Mouse (Mus musculus) stomach, postnatal 0 days (tissue): ENCODE data around the gene Thegl. TPM values are rescaled to one million over a fixed set of nuclear protein-coding genes. Genes with fewer than 3 reads are reported as not detected.

Experiments used
- ATAC-seq: fragments of 200-750 bp; cut with Nextera tagmentation; 2 replicates; pipeline ENCODE4 v1.8.0; 2017; ENCODE audit not compliant: low FRiP score, low TSS enrichment
- DNase-seq: peaks from one replicate; pipeline ENCODE4 v3.0.0-alpha.2; 2016; ENCODE audit warnings: low spot score
- H3K27ac ChIP-seq: fragments of 300-500 bp; sonication (generic); replicated peaks from 2 replicates; pipeline ENCODE4 v1.5.1; 2014; ENCODE audit warnings: mild to moderate bottlenecking, control low read depth
- H3K27me3 ChIP-seq: fragments of 300-500 bp; sonication (generic); 2 replicates; pipeline ENCODE4 v1.6.1; 2014; ENCODE audit warnings: low read length; ENCODE audit not compliant: control insufficient read depth, insufficient read depth
- H3K36me3 ChIP-seq: fragments of 300-500 bp; sonication (generic); 2 replicates; pipeline ENCODE4 v1.6.1; 2014; ENCODE audit warnings: low read length, mixed read lengths; ENCODE audit not compliant: control insufficient read depth, insufficient read depth
- H3K4me1 ChIP-seq: fragments of 300-500 bp; sonication (generic); replicated peaks from 2 replicates; pipeline ENCODE4 v1.6.1; 2014; ENCODE audit warnings: antibody characterized with exemption; ENCODE audit not compliant: control insufficient read depth, insufficient read depth
- H3K4me2 ChIP-seq: fragments of 300-500 bp; sonication (generic); replicated peaks from 2 replicates; pipeline ENCODE4 v1.6.1; 2014; ENCODE audit warnings: low read depth, mild to moderate bottlenecking, control low read depth, moderate library complexity
- H3K4me3 ChIP-seq: fragments of 300-500 bp; sonication (generic); 2 replicates; pipeline ENCODE4 v1.5.1; 2014; ENCODE audit warnings: low read depth, low read length, control low read depth
- H3K9ac ChIP-seq: fragments of 300-500 bp; sonication (generic); 2 replicates; pipeline ENCODE4 v1.6.1; 2014; ENCODE audit warnings: mild to moderate bottlenecking, low read length, control low read depth, mixed read lengths
- H3K9me3 ChIP-seq: fragments of 300-500 bp; sonication (generic); 2 replicates; pipeline ENCODE4 v1.6.1; 2016; ENCODE audit warnings: low read length; ENCODE audit not compliant: control insufficient read depth
- CTCF ChIP-seq: IDR thresholded peaks from 2 replicates; pipeline ENCODE4 v1.5.1; 2016; ENCODE audit warnings: antibody characterized with exemption, low read depth, mild to moderate bottlenecking, moderate library complexity
- EP300 ChIP-seq: optimal IDR thresholded peaks from 2 replicates; pipeline ENCODE3; 2016; ENCODE audit warnings: antibody characterized with exemption
- WGBS: fragments of 180-500 bp; shearing (Covaris S2); extraction: QIAGEN DNeasy Blood & Tissue Kit; methylation state at CpG from one replicate; pipeline ENCODE4 v1.1.7; 2014; 5-methylcytosine and 5-hydroxymethylcytosine counted together
- polyA plus RNA-seq: library from polyadenylated mRNA; unstranded; fragments of >200 nt; fragmentation: Nextera tagmentation; extraction: Ambion mirVana; gene quantifications from 2 replicates; pipeline ENCODE4 v1.2.1, GENCODE M21; 2015

Thegl gene
- polyA plus RNA-seq, 1 experiment from 2014 or later, result 0.08 TPM

DNA sequence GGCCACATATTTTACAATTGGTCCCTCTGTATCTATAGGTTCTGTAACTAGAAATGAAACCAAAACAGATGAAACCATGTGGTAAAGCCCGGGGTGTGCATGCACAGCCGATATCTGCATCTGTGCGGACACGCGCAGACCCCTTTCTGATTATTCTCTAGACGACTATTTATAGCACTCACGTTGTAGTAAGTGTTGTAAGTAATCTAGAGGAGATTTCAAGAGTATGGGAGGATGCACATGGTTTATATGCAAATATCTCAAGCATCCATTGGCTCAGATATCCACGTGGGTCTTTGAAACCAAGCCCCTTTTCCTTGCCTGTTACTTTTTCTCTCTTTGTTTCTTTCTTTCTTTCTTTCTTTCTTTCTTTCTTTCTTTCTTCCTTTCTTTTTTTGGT, 58.0 kb downstream of the Thegl start:
- Histone ChIP-seq H3K4me2 (no peak overlapping the region), H3K27ac (no peak overlapping the region), H3K9ac (no peak overlapping the region), H3K4me1 (no peaks in the 10 kb centered on the region), H3K27me3 (no peaks in the 10 kb centered on the region), H3K4me3 (no peak overlapping the region), H3K9me3 (no peaks in the 10 kb centered on the region), H3K36me3 (no peaks in the 10 kb centered on the region)
- TF ChIP-seq EP300 (no peak), CTCF (no peak)
- DNase-seq (no peak), ATAC-seq (no peak)
- WGBS, result 90% methylated on average over 8 of the region's 8 CpGs

DNA sequence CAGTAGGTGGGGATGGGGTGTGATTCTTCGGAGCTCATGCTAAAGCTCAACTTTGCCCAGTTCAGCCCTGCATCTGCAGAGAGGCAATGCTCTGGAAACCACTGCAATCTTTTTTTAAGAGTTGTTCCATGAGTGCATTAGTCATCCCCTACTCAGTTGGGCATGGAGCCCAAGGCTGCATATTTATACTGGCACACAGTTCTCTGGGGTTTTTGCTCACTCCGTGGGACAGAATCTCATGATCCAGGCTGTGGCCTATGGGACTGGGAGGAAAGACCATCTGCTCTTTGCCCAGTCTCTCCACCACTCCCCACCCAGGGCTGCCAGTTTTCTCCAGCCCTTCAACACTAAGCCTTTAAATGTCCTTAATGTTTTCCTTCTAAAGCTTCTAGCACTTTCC, 59.1 kb downstream of the Thegl start:
- H3K27ac ChIP-seq, result no peak overlapping the region
- H3K4me1 ChIP-seq, result no peaks in the 10 kb centered on the region
- no peak overlapping the region for H3K9ac ChIP-seq
- H3K27me3 ChIP-seq, result no peaks in the 10 kb centered on the region
- H3K4me2 ChIP-seq, result no peak overlapping the region
- DNase-seq (no peak), ATAC-seq (no peak)
- no peak for TF ChIP-seq EP300
- no peaks in the 10 kb centered on the region for H3K36me3 ChIP-seq
- H3K9me3 ChIP-seq, result no peaks in the 10 kb centered on the region
- 30% methylated on average over 2 of the region's 2 CpGs for WGBS
- no peak overlapping the region for H3K4me3 ChIP-seq

- H3K9me3 ChIP-seq, result no peaks in the 10 kb centered on the region
- H3K4me1 ChIP-seq, result no peaks in the 10 kb centered on the region
- ATAC-seq (no peak), DNase-seq (no peak)
- H3K27ac ChIP-seq, result no peak overlapping the region
- H3K4me2 ChIP-seq, result no peak overlapping the region
- WGBS, result 91% methylated on average over 4 of the region's 4 CpGs
- TF ChIP-seq CTCF (no peak), EP300 (no peak)
- H3K4me3 ChIP-seq, result no peak overlapping the region
- H3K36me3 ChIP-seq, result no peaks in the 10 kb centered on the region
- no peaks in the 10 kb centered on the region for H3K27me3 ChIP-seq
- H3K9ac ChIP-seq, result no peak overlapping the region
These were observed 60.1 kb downstream of the Thegl start for GRCm38 (mm10) chr5:77075951-77076350.

- H3K27ac ChIP-seq, result no peak overlapping the region
- TF ChIP-seq EP300 (no peak), CTCF (no peak)
- H3K4me3 ChIP-seq, result no peak overlapping the region
- H3K4me2 ChIP-seq, result no peak overlapping the region
- H3K36me3 ChIP-seq, result no peaks in the 10 kb centered on the region
- H3K9ac ChIP-seq, result no peak overlapping the region
- no peak for ATAC-seq
- no peaks in the 10 kb centered on the region for H3K27me3 ChIP-seq
- no peak for DNase-seq
- WGBS, result 62% methylated on average over 4 of the region's 4 CpGs
- no peaks in the 10 kb centered on the region for H3K9me3 ChIP-seq
- no peaks in the 10 kb centered on the region for H3K4me1 ChIP-seq
These were observed 64.9 kb downstream of the Thegl start for GRCm38 (mm10) chr5:77080761-77081160.

DNA sequence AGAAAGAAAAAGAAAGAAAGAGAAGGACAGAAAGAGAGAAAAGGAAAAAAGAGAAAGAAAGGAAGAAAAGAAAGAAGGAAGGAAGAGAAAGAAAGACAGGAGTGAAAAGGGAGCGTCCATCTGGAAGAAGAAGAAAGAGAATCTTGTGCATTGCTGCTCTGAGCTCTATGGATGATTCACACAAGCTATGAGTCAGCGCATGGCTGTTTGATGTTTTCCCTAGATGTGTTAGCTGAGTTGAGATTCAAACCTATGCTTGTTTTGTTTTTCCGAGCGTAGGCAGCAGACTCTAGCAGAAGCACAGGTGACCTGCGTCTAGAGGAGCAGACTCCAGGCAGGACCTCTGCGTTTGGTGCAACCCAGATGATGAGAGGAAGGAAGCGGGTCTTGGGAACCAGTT, 66.9 kb downstream of the Thegl start:
- Histone ChIP-seq H3K4me2 (no peak overlapping the region), H3K9ac (no peak overlapping the region), H3K4me3 (no peak overlapping the region), H3K4me1 (no peaks in the 10 kb centered on the region), H3K9me3 (no peaks in the 10 kb centered on the region), H3K27ac (no peak overlapping the region), H3K36me3 (no peaks in the 10 kb centered on the region), H3K27me3 (no peaks in the 10 kb centered on the region)
- WGBS, result 68% methylated on average over 7 of the region's 7 CpGs
- ATAC-seq, result no peak
- DNase-seq, result no peak
- TF ChIP-seq CTCF, result no peak
- TF ChIP-seq EP300, result no peak

GRCm38 (mm10) chr5:77084418-77084817, 68.6 kb downstream of the Thegl start:
- ATAC-seq, result no peak
- H3K9ac ChIP-seq, result no peak overlapping the region
- no peaks in the 10 kb centered on the region for H3K9me3 ChIP-seq
- TF ChIP-seq EP300, result no peak
- no peak for TF ChIP-seq CTCF
- no peaks in the 10 kb centered on the region for H3K27me3 ChIP-seq
- H3K4me3 ChIP-seq, result no peak overlapping the region
- H3K27ac ChIP-seq, result no peak overlapping the region
- H3K4me1 ChIP-seq, result no peaks in the 10 kb centered on the region
- H3K4me2 ChIP-seq, result no peak overlapping the region
- no peak for DNase-seq
- WGBS, result 94% methylated on average over 4 of the region's 4 CpGs
- H3K36me3 ChIP-seq, result no peaks in the 10 kb centered on the region
